Mouse (Mus musculus) mature B cell (primary cell): ENCODE measurements around the gene Jun.

Source experiments
- in situ Hi-C: fragments of 300-500 bp; cut with MboI; formaldehyde crosslinking; loops from 2 replicates; pipeline ENCODE4 v1.14.3; 2019

The Jun gene

GRCm38 (mm10) chr4:95031158-95031557 is 20.9 kb downstream of the Jun start:
- in situ Hi-C loops: no loop called here

DNA sequence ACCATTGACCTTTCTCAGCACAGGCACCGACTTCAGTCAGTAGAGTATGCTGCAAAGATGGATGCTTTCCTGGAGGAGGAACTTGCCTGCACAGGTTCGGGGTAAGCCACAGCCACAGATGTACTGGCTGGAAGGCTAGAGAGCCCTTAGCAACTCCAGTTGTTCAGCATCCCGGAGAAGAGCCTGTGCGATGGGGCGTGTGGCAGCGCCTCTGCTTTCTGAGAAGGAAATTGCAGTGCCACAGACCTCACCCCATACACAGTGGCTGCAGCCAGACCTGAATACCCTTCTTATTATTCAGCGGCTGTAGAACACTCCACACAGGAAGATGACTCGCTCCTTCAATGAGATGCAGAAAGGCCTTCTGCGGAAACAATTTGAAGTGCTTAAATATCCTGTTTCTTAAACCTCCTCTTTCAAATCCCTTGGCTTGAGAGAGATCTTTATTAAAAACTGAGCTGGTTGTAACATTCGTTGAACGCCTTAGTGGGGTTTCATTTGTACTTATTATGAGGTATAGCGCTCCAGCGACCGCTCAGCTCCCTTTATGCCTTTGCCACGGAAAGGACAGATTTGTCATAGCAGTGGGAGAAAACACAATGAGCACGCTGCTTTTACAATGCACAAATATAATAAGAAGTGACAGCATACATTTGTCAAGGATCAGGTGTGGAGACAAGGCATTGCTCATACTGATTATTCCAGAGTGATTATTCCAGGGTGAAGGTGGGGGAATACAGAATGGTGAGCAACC is 26.0 kb downstream of the Jun start:
- in situ Hi-C loops: no loop called here

DNA sequence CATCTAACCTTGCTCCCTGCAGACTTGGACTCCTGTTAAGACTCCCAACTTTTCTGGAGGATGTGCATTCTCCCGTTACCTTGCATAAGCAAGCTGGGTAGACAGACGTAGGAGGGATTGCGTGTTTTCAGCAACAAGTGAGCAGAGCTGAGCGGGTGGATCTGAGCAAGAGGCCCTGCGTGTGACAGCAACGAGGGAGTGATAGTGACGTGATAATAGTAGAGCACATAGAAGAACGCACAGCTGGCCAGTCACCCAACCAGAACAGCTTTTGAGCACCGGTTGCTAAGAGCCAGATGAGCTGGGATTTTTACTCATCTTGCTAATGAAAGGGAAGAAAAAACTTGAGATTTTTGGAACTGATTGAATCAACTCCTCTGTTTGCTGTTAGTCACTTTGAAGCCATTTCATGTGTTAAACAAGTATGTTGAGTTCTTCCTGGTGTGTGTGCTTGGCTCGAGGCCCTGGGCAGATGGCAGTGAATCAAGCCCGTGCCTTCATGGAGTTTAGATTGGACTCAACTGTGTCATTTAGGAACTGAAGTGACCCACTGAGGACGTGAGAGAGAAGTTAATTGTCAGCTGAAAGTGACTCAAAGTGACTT is 28.6 kb downstream of the Jun start:
- in situ Hi-C loops: no loop called here

DNA sequence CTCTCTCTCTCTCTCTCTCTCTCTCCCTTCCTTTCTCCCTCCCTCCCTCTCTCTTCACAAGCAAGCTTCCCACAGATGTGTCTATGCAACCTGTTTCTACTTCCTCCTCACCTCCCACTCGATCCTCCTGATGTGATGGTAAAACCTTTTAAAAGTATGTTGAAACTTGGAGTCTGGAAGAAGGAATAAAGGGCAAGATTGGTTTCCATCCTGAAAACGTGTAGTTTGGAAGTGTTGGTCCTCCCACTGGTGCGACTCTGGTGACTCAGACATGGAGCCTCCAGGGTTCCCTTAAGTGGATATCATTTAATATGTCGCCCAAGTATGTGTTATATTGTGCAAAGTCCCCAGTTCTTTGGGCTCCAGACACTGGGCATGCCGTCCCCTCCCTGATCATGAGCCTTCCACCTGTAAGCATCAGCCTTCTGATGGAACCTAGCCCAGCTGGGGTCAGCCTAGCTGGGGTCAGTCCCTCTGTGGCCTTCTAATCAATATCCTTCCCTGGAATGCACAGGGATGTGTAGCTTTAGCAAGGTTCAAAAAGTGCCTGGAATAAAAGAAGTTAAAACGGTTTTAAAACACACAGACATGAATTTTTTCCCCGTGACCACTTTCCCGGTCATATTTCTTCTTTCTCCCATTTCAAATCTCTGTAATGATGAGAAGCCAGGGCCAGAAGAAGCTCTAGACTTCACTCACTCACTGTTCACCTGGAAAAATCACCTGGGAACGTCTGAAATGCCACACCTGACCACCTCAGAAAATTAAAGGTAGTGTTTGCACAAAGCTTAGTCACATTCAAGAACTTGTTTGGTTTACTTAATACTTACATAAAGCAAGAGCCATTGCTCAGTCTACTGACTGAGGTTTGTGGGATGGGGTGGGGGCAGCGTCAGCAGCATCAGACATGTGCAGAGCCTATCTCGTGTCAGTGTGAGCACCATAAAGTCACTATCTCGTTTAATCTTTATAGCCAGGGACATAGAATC is 30.1 kb downstream of the Jun start:
- in situ Hi-C loops: no loop called here

DNA sequence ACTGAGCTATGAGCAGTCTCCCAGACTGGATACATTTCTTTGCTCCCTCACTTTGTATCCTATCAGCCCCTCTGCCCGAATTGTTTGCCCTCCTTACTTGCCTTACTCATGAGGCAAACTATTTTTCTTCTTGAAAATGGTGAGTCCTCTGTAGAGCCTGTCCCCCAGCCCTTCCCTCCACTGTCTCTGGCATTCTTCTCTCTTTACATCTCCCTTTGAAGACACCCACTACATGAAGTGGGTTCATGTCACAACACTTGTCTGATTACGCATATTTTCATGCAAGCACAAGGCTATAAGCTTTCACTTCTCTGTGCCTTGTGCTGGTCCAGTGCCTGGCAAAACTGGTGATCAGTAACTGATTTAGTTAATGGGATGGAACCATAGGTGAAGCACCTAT is 31.8 kb downstream of the Jun start:
- in situ Hi-C loops: no loop called here

DNA sequence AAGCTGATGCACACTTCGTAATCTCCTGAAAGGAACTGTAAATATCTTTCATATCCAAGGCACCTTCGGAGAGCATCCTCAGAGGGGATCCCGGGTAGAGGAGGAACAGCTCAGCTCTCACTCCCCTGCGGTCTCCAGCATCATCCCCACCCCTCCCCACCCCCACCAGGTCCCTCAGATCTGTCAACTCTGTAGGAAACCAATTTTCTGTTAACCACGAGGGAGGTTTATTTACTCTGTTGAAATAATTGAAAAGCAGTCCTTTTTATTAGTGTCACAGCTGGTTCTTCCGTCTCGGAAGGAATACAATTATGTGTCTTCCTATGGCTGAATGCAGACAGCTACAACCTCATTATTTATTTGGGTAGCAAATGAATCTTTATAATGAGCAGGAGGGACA is 33.8 kb downstream of the Jun start:
- in situ Hi-C loops: no loop called here

- in situ Hi-C loops: no loop called here
Measured at GRCm38 (mm10) chr4:95012706-95013105, 39.3 kb downstream of the Jun start.

- in situ Hi-C loops: no loop called here
Measured at GRCm38 (mm10) chr4:95012256-95012655, 39.8 kb downstream of the Jun start.

DNA sequence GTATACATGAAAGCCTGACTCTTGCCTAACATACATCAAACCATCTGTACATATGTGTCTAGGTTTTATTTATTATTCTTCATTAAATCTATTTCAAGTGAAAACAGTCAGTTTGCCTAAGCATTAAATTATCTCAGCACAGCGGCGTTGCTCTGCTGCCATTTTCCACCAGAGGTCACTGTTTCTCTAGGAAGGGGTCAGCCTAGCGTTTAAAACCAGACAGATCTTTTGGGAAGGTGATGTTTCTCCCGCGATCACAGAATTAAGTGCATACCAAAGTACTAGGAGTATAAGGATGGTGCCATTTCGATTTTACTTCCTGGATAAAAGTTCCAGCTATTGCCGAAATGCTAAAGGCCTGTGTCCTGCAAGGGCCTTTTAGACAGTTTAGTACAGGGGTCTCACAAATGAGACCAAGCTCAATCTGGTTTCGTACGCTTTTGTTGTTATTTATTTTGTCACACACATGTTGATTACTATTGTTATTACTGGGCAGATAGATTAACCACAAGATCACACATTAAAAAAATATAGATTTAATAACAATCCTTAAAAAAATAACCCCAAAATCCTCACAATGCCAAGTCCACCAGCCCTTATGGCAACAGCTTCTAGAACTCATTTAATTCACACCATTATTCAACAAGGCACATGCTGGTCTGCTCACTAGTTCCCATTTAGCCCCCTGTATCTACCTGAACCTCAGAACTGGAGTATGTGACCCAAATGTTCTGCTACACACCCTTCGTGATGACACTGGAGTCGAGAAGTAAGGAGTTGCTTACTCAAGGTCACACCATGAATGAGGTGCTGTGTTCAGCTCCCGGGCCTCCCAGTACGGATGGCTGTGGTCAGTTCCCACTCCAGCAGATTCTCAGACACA is 43.6 kb downstream of the Jun start:
- in situ Hi-C loops: loop anchor here (5.0 kb wide), 1 partner anchor 864 kb away; no protein-coding TSS in a partner anchor

GRCm38 (mm10) chr4:95007759-95008158 is 44.3 kb downstream of the Jun start:
- in situ Hi-C loops: loop anchor here (5.0 kb wide), 1 partner anchor 865 kb away; no protein-coding TSS in a partner anchor

DNA sequence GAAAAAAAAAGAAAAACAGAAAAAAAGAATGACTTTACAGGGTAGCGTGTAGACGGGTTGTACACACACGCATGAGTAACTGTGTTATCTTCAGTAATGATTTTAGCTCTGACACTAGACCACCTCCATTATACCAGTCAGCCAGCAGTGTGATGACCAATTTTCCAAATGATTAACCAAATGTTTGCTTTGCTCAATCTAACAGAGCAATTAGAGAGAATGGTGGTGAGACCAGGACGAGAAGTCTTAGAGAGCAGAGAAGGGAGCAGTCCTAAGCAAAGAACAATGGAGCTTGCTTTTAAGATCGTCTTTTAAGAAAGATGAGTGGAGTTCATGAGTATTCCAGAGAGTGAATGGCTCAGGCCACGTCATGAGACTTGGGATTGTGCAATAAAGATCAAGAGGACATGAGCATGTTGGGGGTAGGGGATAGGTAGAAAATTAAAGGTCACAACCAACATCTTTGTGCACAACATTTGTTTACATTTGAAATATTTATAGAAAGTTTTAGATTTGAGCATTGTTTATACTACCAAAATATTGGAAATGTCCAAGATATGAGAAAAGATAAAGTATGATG is 46.7 kb downstream of the Jun start:
- in situ Hi-C loops: loop anchor here (5.0 kb wide), 1 partner anchor 867 kb away; no protein-coding TSS in a partner anchor

GRCm38 (mm10) chr4:95001043-95001775 is 50.8 kb downstream of the Jun start:
- in situ Hi-C loops: no loop called here

DNA sequence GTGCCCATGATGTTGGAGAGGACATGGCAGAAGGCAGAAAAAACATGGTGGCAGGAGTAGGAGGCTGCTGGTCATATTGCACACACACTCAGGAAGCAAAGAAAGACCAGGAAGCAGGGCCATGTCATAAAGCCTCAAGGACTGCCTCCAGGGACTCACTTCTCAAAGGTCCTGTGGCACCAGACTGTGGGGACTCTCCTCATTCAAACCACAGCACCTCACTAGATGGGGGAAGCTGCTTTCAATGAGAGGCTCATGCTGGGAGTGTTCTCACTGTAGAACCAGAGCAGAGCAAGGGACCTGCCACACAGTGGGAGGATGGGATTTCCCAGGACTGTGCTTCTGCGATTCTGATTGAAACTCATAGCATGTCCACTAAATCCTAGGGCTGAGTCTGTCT is 51.9 kb downstream of the Jun start:
- in situ Hi-C loops: no loop called here

DNA sequence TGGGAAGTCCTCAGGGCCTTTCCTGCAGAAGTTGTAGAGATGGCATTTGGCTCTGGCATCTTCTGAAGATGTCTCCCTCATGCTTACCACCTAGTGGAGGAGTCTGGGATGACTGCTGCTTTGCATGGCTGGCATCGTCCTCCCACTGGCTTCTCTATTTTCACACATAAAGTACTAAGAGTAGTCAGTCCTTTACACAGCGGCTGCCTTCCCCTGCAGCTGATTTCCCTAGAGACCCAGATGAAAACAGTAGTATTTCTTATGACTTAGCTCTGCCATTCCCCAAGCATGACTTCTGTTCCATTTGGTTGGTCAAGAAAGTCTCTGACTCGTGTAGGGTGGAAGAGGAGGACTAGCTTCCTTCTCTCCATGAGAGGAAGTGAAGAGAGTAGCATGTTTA is 52.8 kb downstream of the Jun start:
- in situ Hi-C loops: loop anchor here (25.0 kb wide), 1 partner anchor 387 kb away; the partner anchor contains the start of genes Ift74 and Plaa
